Mouse (Mus musculus): Measurements from ENCODE around the gene Elovl4. TPM values are rescaled to one million over a fixed set of nuclear protein-coding genes. Genes with fewer than 3 reads are reported as not detected.

The Elovl4 gene
- polyA plus RNA-seq, 2 experiments from 2014 or later: not detected

Other genes with a start within 250 kb of the Elovl4 start
- 1 to 10 TPM; 3.9 to 7.3 TPM for gene Ttk, start 28.4 kb upstream of the Elovl4 start, polyA plus RNA-seq (2017; shearing (Covaris generic))
- 10 to 100 TPM in 1 of 2 experiments, 1 to 10 TPM in 1; 9.3 to 10.2 TPM for gene Bckdhb, start 118.9 kb upstream of the Elovl4 start, polyA plus RNA-seq (2017; shearing (Covaris generic))